Mouse (Mus musculus) adrenal gland, adult 8-10 months (tissue): ENCODE results near the gene Gm45140. TPM values are rescaled to one million over a fixed set of nuclear protein-coding genes. Genes with fewer than 3 reads are reported as not detected.

Source experiments
- DNase-seq: peaks from one replicate; pipeline ENCODE4 v3.0.0; 2022
- total RNA-seq, 4 experiments: library from RNA; stranded (reverse); gene quantifications; 2 replicates each; pipeline ENCODE4 v1.2.4; 2022

The Gm45140 gene
- 1 to 10 TPM; 2.5 to 5.2 (median 3.2) TPM for total RNA-seq

- DNase-seq, result no peak
Observed at GRCm38 (mm10) chr6:87835695-87836094, at the start of gene Gm45140. Gene Gm45140, minus strand, starts transcription at chr6:87835795.

- DNase-seq, result peak; percentile 86
Observed at GRCm38 (mm10) chr6:87882816-87883215, 47.2 kb upstream of the Gm45140 start.

GRCm38 (mm10) chr6:87882221-87882620, 46.6 kb upstream of the Gm45140 start:
- no peak for DNase-seq

- no peak for DNase-seq
Observed at GRCm38 (mm10) chr6:87879628-87880027, 44.0 kb upstream of the Gm45140 start.

GRCm38 (mm10) chr6:87879010-87879409, 43.4 kb upstream of the Gm45140 start:
- DNase-seq, result no peak

- DNase-seq, result peak; percentile 67
Observed at GRCm38 (mm10) chr6:87876068-87876643, 40.6 kb upstream of the Gm45140 start.

GRCm38 (mm10) chr6:87875562-87875961, 40.0 kb upstream of the Gm45140 start:
- no peak for DNase-seq

- peak; percentile 39 for DNase-seq
Observed at GRCm38 (mm10) chr6:87875083-87875482, 39.5 kb upstream of the Gm45140 start.

GRCm38 (mm10) chr6:87873963-87874362, 38.4 kb upstream of the Gm45140 start:
- no peak for DNase-seq

GRCm38 (mm10) chr6:87873104-87873503, 37.5 kb upstream of the Gm45140 start:
- no peak for DNase-seq

- DNase-seq, result no peak
Observed at GRCm38 (mm10) chr6:87871240-87871639, 35.6 kb upstream of the Gm45140 start.

GRCm38 (mm10) chr6:87870440-87870839, 34.8 kb upstream of the Gm45140 start:
- no peak for DNase-seq

GRCm38 (mm10) chr6:87868871-87869506, 33.4 kb upstream of the Gm45140 start:
- peak; percentile 91 for DNase-seq

- DNase-seq, result no peak
Observed at GRCm38 (mm10) chr6:87867256-87867655, 31.7 kb upstream of the Gm45140 start.

- no peak for DNase-seq
Observed at GRCm38 (mm10) chr6:87866211-87866610, 30.6 kb upstream of the Gm45140 start.

GRCm38 (mm10) chr6:87857071-87857470, 21.5 kb upstream of the Gm45140 start:
- DNase-seq, result no peak

- DNase-seq, result no peak
Observed at GRCm38 (mm10) chr6:87853446-87853845, 17.9 kb upstream of the Gm45140 start.

GRCm38 (mm10) chr6:87851871-87852270, 16.3 kb upstream of the Gm45140 start:
- DNase-seq, result no peak

GRCm38 (mm10) chr6:87850900-87851614, 15.5 kb upstream of the Gm45140 start, which contains the start of gene Cnbp:
Gene Cnbp, minus strand, starts transcription at chr6:87851106.
- DNase-seq, result peak; percentile 94

- no peak for DNase-seq
Observed at GRCm38 (mm10) chr6:87850155-87850899, 14.7 kb upstream of the Gm45140 start.

- DNase-seq, result no peak
Observed at GRCm38 (mm10) chr6:87849780-87850154, 14.2 kb upstream of the Gm45140 start.

GRCm38 (mm10) chr6:87846813-87847212, 11.2 kb upstream of the Gm45140 start:
- DNase-seq, result no peak
